Mouse (Mus musculus) spleen, postnatal 14 days (tissue): ENCODE results near the gene Rassf1.

Experiments used
- DNase-seq, 2 experiments: peaks; one replicate each; pipeline ENCODE4 v3.0.0; 2021 to 2022; ENCODE audit warnings: low spot score in 2 of 2

The Rassf1 gene

GRCm38 (mm10) chr9:107551117-107551889 lies at the start of gene Rassf1:
TSS of gene Rassf1 (plus strand) at chr9:107551555.
- peak; percentile 39 to 50 for DNase-seq

- no peak for DNase-seq
These were observed 49.1 kb upstream of the Rassf1 start for GRCm38 (mm10) chr9:107502131-107502846.

- DNase-seq: no peak
These were observed 46.5 kb upstream of the Rassf1 start for GRCm38 (mm10) chr9:107504662-107505537.

- DNase-seq: no peak
These were observed 43.1 kb upstream of the Rassf1 start for GRCm38 (mm10) chr9:107508266-107508665.

GRCm38 (mm10) chr9:107510384-107511100 lies 40.8 kb upstream of the Rassf1 start:
- DNase-seq: no peak

GRCm38 (mm10) chr9:107511436-107511835 lies 39.9 kb upstream of the Rassf1 start:
- no peak for DNase-seq

GRCm38 (mm10) chr9:107512326-107512725 lies 39.0 kb upstream of the Rassf1 start:
- DNase-seq: no peak

- DNase-seq: peak; percentile 53 to 77
These were observed 36.9 kb upstream of the Rassf1 start for GRCm38 (mm10) chr9:107514303-107514955.

- DNase-seq: no peak
These were observed 31.0 kb upstream of the Rassf1 start for GRCm38 (mm10) chr9:107520331-107520730.

GRCm38 (mm10) chr9:107521190-107521589 lies 30.2 kb upstream of the Rassf1 start:
- DNase-seq: no peak

- no peak for DNase-seq
These were observed 29.5 kb upstream of the Rassf1 start for GRCm38 (mm10) chr9:107521711-107522399.

- DNase-seq: no peak
These were observed 29.0 kb upstream of the Rassf1 start for GRCm38 (mm10) chr9:107522400-107522711.

GRCm38 (mm10) chr9:107526198-107527026 lies 24.9 kb upstream of the Rassf1 start:
- peak; percentile 66 to 70 for DNase-seq

- DNase-seq: peak; percentile 71 to 81
These were observed 17.5 kb upstream of the Rassf1 start, which contains the start of gene Tmem115 for GRCm38 (mm10) chr9:107533791-107534407. TSS of gene Tmem115 (plus strand) at chr9:107533945.

GRCm38 (mm10) chr9:107534408-107535202 lies 16.8 kb upstream of the Rassf1 start:
- DNase-seq: peak in 1 of 2 experiments; percentile 25

- DNase-seq: no peak
These were observed 13.1 kb upstream of the Rassf1 start for GRCm38 (mm10) chr9:107538231-107538630.

GRCm38 (mm10) chr9:107538711-107539110 lies 12.6 kb upstream of the Rassf1 start:
- no peak for DNase-seq

- DNase-seq: no peak
These were observed 11.4 kb upstream of the Rassf1 start for GRCm38 (mm10) chr9:107539940-107540339.
